Mouse (Mus musculus) stomach, embryonic 16.5 days (tissue): ENCODE data around the gene Gfer. TPM values are rescaled to one million over a fixed set of nuclear protein-coding genes. Genes with fewer than 3 reads are reported as not detected.
"Not testable (repeated sequence)": the region's sequence is repeated elsewhere in the genome, so short reads cannot be mapped to it uniquely, and the experiment has no call there.

Experiments used
- ATAC-seq: fragments of 200-750 bp; cut with Nextera tagmentation; 2 replicates; pipeline ENCODE4 v1.8.0; 2017; ENCODE audit warnings: moderate number of reproducible peaks, moderate TSS enrichment; ENCODE audit not compliant: insufficient read depth, low FRiP score
- H3K27ac ChIP-seq: fragments of 300-500 bp; sonication (generic); 2 replicates; pipeline ENCODE4 v1.5.1; 2014; ENCODE audit warnings: low read length
- H3K27me3 ChIP-seq: fragments of 300-500 bp; sonication (generic); 2 replicates; pipeline ENCODE4 v1.6.1; 2014; ENCODE audit warnings: low read length, control low read depth, mixed read lengths; ENCODE audit not compliant: control insufficient read depth, insufficient read depth
- H3K36me3 ChIP-seq: fragments of 300-500 bp; sonication (generic); 2 replicates; pipeline ENCODE4 v1.6.1; 2014; ENCODE audit warnings: low read length; ENCODE audit not compliant: control insufficient read depth, insufficient read depth
- H3K4me1 ChIP-seq: fragments of 300-500 bp; sonication (generic); 2 replicates; pipeline ENCODE4 v1.6.1; 2014; ENCODE audit warnings: low read length, control low read depth, mixed read lengths; ENCODE audit not compliant: control insufficient read depth, insufficient read depth
- H3K4me2 ChIP-seq: fragments of 300-500 bp; sonication (generic); 2 replicates; pipeline ENCODE4 v1.6.1; 2014; ENCODE audit warnings: low read depth, low read length, mixed read lengths
- H3K4me3 ChIP-seq: fragments of 300-500 bp; sonication (generic); replicated peaks from 2 replicates; pipeline ENCODE4 v1.5.1; 2014; ENCODE audit warnings: mild to moderate bottlenecking, low read length
- H3K9ac ChIP-seq: fragments of 300-500 bp; sonication (generic); 2 replicates; pipeline ENCODE4 v1.6.1; 2014; ENCODE audit warnings: low read length
- H3K9me3 ChIP-seq: fragments of 300-500 bp; sonication (generic); replicated peaks from 2 replicates; pipeline ENCODE4 v1.6.1; 2016; ENCODE audit warnings: low read length, control low read depth; ENCODE audit not compliant: control insufficient read depth
- WGBS: fragments of 180-500 bp; shearing (Covaris S2); extraction: QIAGEN DNeasy Blood & Tissue Kit; methylation state at CpG from one replicate; pipeline ENCODE4 v1.1.7; 2014; 5-methylcytosine and 5-hydroxymethylcytosine counted together
- polyA plus RNA-seq: library from polyadenylated mRNA; unstranded; fragments of >200 nt; fragmentation: Nextera tagmentation; extraction: Ambion mirVana; gene quantifications from 2 replicates; pipeline ENCODE4 v1.2.1, GENCODE M21; 2015

The Gfer gene
- polyA plus RNA-seq, 1 experiment from 2014 or later: 35.2 TPM

DNA sequence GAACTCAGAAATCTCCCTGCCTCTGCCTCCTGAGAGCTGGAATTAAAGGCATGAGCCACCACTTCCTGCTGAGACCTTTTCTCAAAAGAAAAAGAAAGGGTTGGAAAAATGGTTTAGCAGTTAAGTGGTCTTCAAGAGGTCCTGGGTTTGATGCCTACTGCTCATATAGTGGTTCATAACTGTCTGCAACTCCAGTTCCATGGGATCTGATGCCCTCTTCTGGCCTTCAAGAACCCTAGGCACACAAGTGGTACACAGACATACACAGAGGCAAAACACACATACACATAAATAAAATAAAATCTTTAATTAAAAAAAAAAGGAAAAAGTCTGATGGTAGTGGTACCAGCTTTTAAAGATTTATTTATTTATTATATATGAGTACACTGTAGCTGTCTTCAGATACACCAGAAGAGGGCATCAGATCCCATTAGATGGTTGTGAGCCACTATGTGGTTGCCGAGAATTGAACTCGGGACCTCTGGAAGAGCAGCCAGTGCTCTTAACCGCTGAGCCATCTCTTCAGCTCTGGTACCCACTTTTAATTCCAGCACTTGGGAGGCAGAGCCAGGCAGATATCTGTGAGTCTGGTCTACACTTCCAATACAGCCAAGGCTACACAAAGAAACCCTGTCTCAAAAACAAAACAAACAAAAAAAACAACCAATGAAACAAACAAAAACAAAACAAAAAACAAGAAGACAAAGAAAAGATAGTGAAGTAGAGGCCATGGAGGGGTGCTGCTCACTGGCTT is 29.9 kb upstream of the Gfer start:
- Histone ChIP-seq H3K4me2 (no peak overlapping the region), H3K27me3 (no peaks in the 10 kb centered on the region; the same call in 1 of the 2 replicates), H3K9ac (no peak overlapping the region), H3K27ac (no peak overlapping the region), H3K4me1 (peaks cover 19% of the 10 kb centered on the region), H3K4me3 (no peak overlapping the region), H3K9me3 (no peaks in the 10 kb centered on the region), H3K36me3 (no peaks in the 10 kb centered on the region)
- 70% methylated on average over 3 of the region's 3 CpGs for WGBS
- no peak for ATAC-seq

DNA sequence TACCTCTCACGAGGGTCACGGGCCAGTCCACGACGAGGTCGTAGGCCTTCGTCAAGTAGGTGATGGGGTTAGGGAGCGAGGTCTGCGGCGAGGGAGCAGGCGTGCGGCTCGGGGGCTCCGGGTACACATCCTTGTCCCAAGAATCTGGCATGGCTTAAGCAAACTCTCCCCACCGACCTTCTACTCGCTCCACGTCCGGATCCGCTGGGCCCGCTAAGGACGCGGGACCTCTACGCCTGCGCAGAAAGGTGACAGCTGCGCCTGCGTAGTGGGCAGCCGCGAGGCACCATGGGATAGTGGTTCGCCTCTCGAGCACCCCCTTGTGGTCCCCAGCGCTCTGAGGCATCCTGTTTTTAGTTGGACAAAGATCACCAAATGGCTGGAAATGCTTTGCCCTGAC is 28.2 kb upstream of the Gfer start, which contains the start of gene Ndufb10:
Gene Ndufb10, minus strand, starts transcription at position 295 of the 400 bp plus-strand sequence.
- Histone ChIP-seq H3K36me3 (no peaks in the 10 kb centered on the region), H3K4me2 (peak within 1 kb of the TSS; percentile 72), H3K9ac (peak within 1 kb of the TSS; percentile 90), H3K27me3 (no peaks in the 10 kb centered on the region; the same call in 1 of the 2 replicates), H3K4me1 (peaks cover 19% of the 10 kb centered on the region), H3K9me3 (no peaks in the 10 kb centered on the region), H3K27ac (peak within 1 kb of the TSS; percentile 86), H3K4me3 (peak within 1 kb of the TSS; percentile 90)
- WGBS: under 1% methylated on average over 30 of the region's 30 CpGs
- ATAC-seq: peak; percentile 75

DNA sequence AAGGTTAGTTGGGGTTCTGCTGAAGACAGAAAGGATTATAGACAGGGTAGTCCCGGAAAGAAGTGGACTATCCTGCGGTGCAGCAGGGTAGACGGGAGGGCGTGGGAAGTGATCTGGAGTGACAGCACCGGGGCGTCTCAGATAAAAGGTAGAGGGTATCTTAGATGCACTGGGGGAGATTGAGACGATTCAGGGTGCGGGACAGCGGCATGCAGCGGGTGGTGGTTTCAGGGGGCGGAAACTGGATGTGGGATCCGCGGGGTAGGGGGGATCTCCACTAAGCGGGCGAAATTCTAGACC is 27.9 kb upstream of the Gfer start:
- Histone ChIP-seq H3K4me3 (peak overlapping the region; percentile 90), H3K9me3 (no peaks in the 10 kb centered on the region), H3K27ac (peak overlapping the region; percentile 86), H3K27me3 (no peaks in the 10 kb centered on the region; the same call in 1 of the 2 replicates), H3K4me1 (peaks cover 19% of the 10 kb centered on the region), H3K4me2 (peak overlapping the region; percentile 72), H3K9ac (peak overlapping the region; percentile 90), H3K36me3 (no peaks in the 10 kb centered on the region)
- no peak for ATAC-seq
- under 1% methylated on average over 15 of the region's 15 CpGs for WGBS

DNA sequence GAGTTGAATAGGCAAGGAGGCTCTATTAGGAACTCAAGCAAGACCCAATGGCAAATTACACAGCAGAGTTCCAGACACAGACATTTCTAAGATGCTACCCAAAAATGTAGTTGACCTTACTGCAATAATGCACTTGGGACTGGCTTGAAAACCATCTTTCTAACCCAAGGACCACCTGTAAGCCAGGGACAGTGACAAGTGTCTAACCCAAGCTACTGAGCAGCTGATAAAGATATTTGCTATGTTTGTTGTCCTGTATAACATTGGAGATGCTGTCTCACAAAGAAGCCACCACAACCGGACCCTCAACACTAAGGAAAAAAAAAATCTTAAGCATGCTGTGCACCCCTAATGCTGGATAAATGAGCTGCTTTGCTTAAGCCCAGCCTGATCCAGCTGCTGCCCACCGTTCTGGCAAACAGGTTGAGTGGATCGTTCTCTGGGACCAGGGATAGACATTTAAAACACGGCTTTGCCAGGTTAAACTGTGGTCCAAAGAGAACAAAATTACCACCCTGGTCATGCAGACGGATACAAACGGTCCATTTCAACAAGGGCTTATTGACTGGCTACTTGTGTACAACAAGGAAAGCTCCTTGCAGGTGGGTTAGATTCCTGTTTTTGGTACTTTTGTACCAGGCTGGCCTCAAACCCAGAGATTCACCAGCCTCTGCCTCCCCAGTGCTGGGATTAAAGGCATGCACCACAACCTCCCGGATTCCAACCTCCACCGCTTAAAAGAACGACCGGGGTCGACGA is 27.3 kb upstream of the Gfer start:
- peak overlapping the region; percentile 90 for H3K9ac ChIP-seq
- under 1% methylated on average over 12 of the region's 12 CpGs for WGBS
- H3K27me3 ChIP-seq: no peaks in the 10 kb centered on the region; the same call in 1 of the 2 replicates
- peak overlapping the region; percentile 90 for H3K4me3 ChIP-seq
- H3K4me1 ChIP-seq: peaks cover 19% of the 10 kb centered on the region
- H3K27ac ChIP-seq: peak overlapping the region; percentile 86
- H3K9me3 ChIP-seq: no peaks in the 10 kb centered on the region
- ATAC-seq: no peak
- peak overlapping the region; percentile 72 for H3K4me2 ChIP-seq
- 0 out of 2 replicates have a peak, but pooled peaks cover 3% of the 10 kb centered on the region for H3K36me3 ChIP-seq

GRCm38 (mm10) chr17:24722220-24722924 is 26.4 kb upstream of the Gfer start:
- Histone ChIP-seq H3K36me3 (0 out of 2 replicates have a peak, but pooled peaks cover 3% of the 10 kb centered on the region), H3K4me2 (peak overlapping the region; percentile 72), H3K27ac (no peak overlapping the region), H3K9ac (peak overlapping the region; percentile 52; the same call in 1 of the 2 replicates), H3K27me3 (no peaks in the 10 kb centered on the region; the same call in 1 of the 2 replicates), H3K9me3 (no peaks in the 10 kb centered on the region), H3K4me1 (peaks cover 19% of the 10 kb centered on the region), H3K4me3 (0 out of 2 replicates have a peak overlapping the region, but pooled peaks have one; percentile 7)
- ATAC-seq: no peak
- WGBS: 34% methylated on average over 13 of the region's 13 CpGs

DNA sequence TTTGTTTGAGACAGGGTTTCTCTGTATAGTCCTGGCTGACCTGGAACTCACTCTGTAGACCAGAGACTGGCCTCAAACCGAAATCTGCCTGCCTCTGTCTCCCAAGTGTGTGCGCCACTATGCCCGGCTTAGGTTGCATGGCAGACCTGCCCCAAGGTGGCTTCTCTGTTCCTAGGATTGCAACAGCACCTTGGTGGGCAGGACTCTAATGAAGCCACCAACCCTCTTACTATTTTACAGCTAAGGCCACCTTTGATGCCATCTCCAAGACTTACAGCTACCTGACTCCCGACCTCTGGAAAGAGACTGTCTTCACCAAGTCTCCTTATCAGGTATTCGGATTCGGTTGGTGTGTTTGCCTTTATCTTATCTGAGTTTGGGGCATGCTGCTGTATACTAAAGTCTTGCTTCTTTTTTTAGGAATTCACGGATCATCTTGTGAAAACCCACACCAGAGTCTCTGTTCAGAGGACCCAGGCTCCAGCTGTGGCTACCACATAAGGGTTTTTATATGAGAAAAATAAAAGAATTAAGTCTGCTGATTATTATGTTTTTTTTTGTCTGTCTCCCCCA is 25.5 kb upstream of the Gfer start:
- H3K27me3 ChIP-seq: not testable (repeated sequence)
- 43% methylated on average over 7 of the region's 7 CpGs for WGBS

DNA sequence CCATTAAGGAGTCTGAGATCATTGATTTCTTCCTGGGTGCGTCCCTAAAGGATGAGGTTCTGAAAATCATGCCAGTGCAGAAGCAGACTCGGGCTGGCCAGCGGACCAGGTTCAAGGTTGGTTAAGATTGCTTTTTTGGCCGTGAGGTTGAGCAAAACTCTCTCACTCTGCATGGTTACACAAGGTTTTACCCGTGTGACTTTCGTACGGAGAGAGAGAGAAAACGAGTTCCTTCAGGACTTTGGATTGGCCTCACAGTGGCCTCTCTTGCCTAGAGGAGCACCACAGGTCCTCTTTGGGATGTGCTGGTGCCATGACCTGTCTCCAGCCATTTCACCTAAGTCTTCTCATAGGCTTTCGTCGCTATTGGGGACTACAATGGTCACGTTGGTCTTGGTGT is 24.7 kb upstream of the Gfer start:
- under 1% methylated on average over 11 of the region's 11 CpGs for WGBS
- not testable (repeated sequence) for ATAC-seq, H3K9me3 ChIP-seq, H3K27me3 ChIP-seq, H3K36me3 ChIP-seq
- peaks cover 19% of the 10 kb centered on the region for H3K4me1 ChIP-seq
- H3K27ac ChIP-seq: peak overlapping the region; percentile 39; the same call in 1 of the 2 replicates
- H3K4me2 ChIP-seq: peak overlapping the region; percentile 72
- peak overlapping the region; percentile 80 for H3K9ac ChIP-seq
- peak overlapping the region; percentile 94 for H3K4me3 ChIP-seq

More for the DNA sequence above, 25.5 kb upstream of the Gfer start:
- Histone ChIP-seq H3K9ac (peak overlapping the region; percentile 66), H3K4me2 (peak overlapping the region; percentile 72), H3K4me1 (peaks cover 19% of the 10 kb centered on the region), H3K4me3 (peak overlapping the region; percentile 94)
- not testable (repeated sequence) for H3K27ac ChIP-seq, H3K36me3 ChIP-seq, H3K9me3 ChIP-seq, ATAC-seq

DNA sequence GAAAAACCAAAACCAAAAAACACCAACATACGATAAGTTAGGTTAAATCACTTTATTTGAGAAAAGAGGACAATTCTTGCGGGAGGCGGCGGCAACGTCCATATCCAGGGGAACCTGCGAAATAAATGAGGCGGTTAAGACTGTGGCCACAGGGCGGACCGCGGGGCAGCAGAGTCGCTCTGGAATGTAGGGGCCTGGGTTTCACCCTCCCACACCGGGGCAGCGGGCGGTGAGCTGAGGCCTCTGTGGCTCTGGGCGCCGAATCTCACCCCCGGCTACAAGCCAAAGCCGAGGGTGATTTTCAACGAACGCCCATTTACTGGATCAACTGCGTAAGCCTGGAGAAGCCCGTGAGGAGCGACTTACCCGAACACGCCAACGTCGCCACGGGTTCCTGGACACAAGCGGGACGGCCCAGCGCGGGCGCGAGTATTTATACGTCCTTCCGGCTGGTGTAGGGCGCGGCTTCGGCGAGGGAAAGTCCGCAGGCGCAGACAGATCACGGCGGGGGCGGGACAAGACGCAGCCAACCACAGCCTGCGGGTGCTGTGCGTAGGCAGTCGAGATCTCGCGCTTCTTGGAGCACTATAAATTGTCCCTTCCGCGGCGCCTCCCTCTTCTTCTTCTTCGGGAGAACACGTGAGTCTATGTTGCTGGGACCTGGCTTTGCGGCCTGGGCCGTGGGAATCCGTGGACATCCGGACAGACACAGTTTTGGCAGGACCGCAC is 23.7 kb upstream of the Gfer start:
- Histone ChIP-seq H3K27me3 (no peaks in the 10 kb centered on the region), H3K4me3 (peak overlapping the region; percentile 94), H3K36me3 (0 out of 2 replicates have a peak, but pooled peaks cover 3% of the 10 kb centered on the region), H3K9ac (peak overlapping the region; percentile 95), H3K4me1 (peaks cover 19% of the 10 kb centered on the region), H3K27ac (peak overlapping the region; percentile 88), H3K9me3 (no peaks in the 10 kb centered on the region), H3K4me2 (peak overlapping the region; percentile 72)
- under 1% methylated on average over 61 of the region's 61 CpGs for WGBS
- ATAC-seq: peak; percentile 99
